Mouse (Mus musculus): ENCODE measurements around the gene Akap2.

Gene Akap2

GRCm38 (mm10) chr4:57717354-57717753 is at the start of gene Akap2:
Akap2 (plus strand) TSS chr4:57717657.
- DNase-seq (ENCODE audit: low spot score), result no peak

GRCm38 (mm10) chr4:57670813-57671469 is 46.5 kb upstream of the Akap2 start:
- peak; percentile 37 for DNase-seq (ENCODE audit: low spot score)

GRCm38 (mm10) chr4:57672541-57672940 is 44.9 kb upstream of the Akap2 start:
- no peak for DNase-seq (ENCODE audit: low spot score)

GRCm38 (mm10) chr4:57672996-57673906 is 44.2 kb upstream of the Akap2 start:
- peak; percentile 93 for DNase-seq (ENCODE audit: low spot score)

- DNase-seq (ENCODE audit: low spot score), result no peak
Observed at GRCm38 (mm10) chr4:57674351-57674750, 43.1 kb upstream of the Akap2 start.

- peak; percentile 60 for DNase-seq (ENCODE audit: low spot score)
Observed at GRCm38 (mm10) chr4:57675387-57675786, 42.1 kb upstream of the Akap2 start.

- no peak for DNase-seq (ENCODE audit: low spot score)
Observed at GRCm38 (mm10) chr4:57677916-57678315, 39.5 kb upstream of the Akap2 start.

GRCm38 (mm10) chr4:57678991-57679457 is 38.4 kb upstream of the Akap2 start:
- no peak for DNase-seq (ENCODE audit: low spot score)

- DNase-seq (ENCODE audit: low spot score), result no peak
Observed at GRCm38 (mm10) chr4:57680186-57680585, 37.3 kb upstream of the Akap2 start.

- DNase-seq (ENCODE audit: low spot score), result peak; percentile 31
Observed at GRCm38 (mm10) chr4:57681511-57681910, 35.9 kb upstream of the Akap2 start.

GRCm38 (mm10) chr4:57682341-57682740 is 35.1 kb upstream of the Akap2 start:
- no peak for DNase-seq (ENCODE audit: low spot score)

GRCm38 (mm10) chr4:57682944-57683343 is 34.5 kb upstream of the Akap2 start:
- no peak for DNase-seq (ENCODE audit: low spot score)

- DNase-seq (ENCODE audit: low spot score), result no peak
Observed at GRCm38 (mm10) chr4:57684676-57685215, 32.7 kb upstream of the Akap2 start.

- no peak for DNase-seq (ENCODE audit: low spot score)
Observed at GRCm38 (mm10) chr4:57686736-57687135, 30.7 kb upstream of the Akap2 start.

- DNase-seq (ENCODE audit: low spot score), result no peak
Observed at GRCm38 (mm10) chr4:57687583-57687982, 29.9 kb upstream of the Akap2 start.

- DNase-seq (ENCODE audit: low spot score), result no peak
Observed at GRCm38 (mm10) chr4:57688131-57688530, 29.3 kb upstream of the Akap2 start.

GRCm38 (mm10) chr4:57690001-57690400 is 27.5 kb upstream of the Akap2 start:
- no peak for DNase-seq (ENCODE audit: low spot score)

- no peak for DNase-seq (ENCODE audit: low spot score)
Observed at GRCm38 (mm10) chr4:57690805-57691204, 26.7 kb upstream of the Akap2 start.

- no peak for DNase-seq (ENCODE audit: low spot score)
Observed at GRCm38 (mm10) chr4:57694356-57695136, 22.9 kb upstream of the Akap2 start.

GRCm38 (mm10) chr4:57696955-57697354 is 20.5 kb upstream of the Akap2 start:
- no peak for DNase-seq (ENCODE audit: low spot score)

GRCm38 (mm10) chr4:57697918-57698611 is 19.4 kb upstream of the Akap2 start:
- DNase-seq (ENCODE audit: low spot score), result no peak

All from embryo, embryonic 10 days (tissue).